Mouse (Mus musculus) kidney, postnatal 4 days (tissue): ENCODE data around the gene Cpped1.
A peak's percentile ranks its signal among the peaks of the same experiment; 100 is the strongest.

ENCODE experiments used
- DNase-seq, 2 experiments: peaks; one replicate each; pipeline ENCODE4 v3.0.0; 2021; ENCODE audit warnings: mixed read lengths in 2 of 2

Cpped1 gene

DNA sequence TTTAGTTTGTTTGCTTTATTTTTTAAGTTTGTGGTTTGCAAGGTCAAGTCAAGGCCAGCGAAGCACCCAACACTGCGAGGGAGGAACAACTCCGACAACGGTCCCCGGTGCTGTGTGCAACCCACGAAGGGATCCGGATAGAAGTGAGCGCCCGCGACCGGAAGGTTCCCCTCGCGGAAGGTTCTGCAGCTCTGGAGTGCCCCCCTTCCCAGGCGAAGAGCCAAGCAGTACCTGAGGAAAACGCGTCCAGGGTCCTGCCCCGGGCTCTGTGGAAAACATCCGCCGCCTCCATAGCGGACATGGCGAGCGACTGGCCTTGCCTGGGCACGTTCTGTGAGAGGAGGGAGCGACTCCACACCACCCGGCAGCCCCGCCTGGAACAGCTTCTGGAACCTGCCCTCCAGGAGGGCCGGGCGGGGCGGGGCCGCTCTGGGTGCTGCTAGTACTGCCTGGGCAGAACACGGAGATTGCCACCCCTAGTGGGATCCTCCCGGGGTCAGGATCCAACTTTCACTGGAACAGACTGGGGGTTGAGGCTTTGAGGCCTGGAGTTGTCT is at the start of gene Cpped1:
Cpped1 (minus strand) TSS at position 411 of the 557 bp plus-strand sequence.
- DNase-seq: peak; percentile 90 to 94

GRCm38 (mm10) chr16:11940477-11940876 is 31.2 kb upstream of the Cpped1 start:
- peak; percentile 61 to 63 for DNase-seq

DNA sequence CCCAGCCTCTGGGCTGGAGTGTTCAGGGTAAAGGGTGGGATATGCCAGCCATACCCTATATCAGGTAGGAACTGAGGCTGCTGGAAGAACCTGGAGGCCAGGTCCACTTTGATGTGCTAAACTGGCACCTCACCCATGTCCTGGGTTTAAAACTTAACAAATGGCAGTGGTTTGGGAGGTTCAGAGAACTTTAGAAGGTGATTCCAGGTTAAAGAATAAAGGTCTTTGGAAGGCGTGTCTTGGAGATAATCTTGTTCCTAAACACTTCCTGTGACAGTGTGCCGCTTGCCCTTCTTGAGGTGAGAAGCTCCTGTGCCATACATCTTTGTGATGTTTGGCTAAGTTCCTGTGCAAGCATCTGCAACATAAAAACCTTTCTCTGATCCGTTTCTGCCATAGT is 1.6 kb upstream of the Cpped1 start:
- DNase-seq: no peak

DNA sequence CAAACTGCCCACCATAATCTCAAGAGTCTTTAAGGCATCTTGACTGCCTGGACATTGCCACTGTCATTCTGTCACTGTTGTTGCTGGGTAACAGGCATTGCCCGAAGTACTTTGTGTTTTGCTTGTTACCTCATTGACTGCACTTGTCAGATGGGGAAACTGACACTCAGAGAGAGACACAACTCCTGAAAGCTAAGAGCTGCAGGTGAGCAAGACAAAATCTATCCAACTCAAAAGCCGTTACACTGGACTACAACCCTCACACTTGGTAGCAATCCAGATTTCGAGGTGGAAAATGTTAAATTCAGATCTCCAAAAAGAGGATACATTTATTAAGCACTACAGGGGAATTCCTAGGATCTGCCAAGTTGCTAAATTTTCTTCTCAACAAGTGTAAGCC is 572 bp upstream of the Cpped1 start:
- DNase-seq: no peak

- DNase-seq: no peak
Measured at GRCm38 (mm10) chr16:11908461-11909014, 707 bp downstream of the Cpped1 start.

- DNase-seq: no peak
Measured at GRCm38 (mm10) chr16:11907816-11908215, 1.4 kb downstream of the Cpped1 start.

DNA sequence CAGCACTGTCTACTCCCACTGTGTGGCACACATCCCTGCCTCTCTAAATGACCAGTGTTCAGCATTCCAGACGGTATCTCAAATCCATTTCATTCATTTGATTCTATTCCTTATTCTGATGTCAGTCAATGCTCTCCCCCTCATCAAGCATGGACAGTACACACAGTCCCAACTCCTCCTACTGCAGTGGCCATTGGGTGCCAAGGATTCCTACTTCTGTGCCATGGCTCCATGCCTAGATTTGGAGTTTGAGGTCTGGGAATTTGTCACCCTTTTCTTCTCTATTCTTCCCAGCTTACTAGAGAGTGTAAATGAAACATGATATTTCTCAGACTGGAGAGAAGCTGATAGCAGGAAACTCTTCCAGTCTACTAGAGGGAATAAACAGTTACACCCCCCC is 2.3 kb downstream of the Cpped1 start:
- DNase-seq: no peak

- no peak for DNase-seq
Measured at GRCm38 (mm10) chr16:11905216-11905615, 4.0 kb downstream of the Cpped1 start.

DNA sequence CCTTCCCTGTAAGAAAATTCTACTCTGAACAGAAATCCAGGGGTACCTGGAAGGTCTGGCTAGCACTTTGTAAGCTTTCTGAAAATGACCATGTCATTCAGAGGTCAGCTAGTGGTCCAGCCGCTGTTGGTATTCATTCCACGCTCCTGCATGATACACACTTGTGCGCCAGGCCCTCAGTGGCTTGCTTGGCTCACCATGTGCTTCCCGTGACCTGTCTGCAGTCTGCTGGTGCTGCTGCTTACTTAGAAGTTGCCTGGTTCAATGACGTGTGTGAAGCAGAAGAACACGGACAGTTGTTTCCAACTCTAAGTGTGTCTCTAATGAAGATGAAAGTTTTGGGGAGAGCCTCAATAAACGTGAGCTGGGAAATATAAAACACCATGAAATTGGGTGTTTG is 7.2 kb downstream of the Cpped1 start:
- no peak for DNase-seq

GRCm38 (mm10) chr16:11900341-11900740 is 8.9 kb downstream of the Cpped1 start:
- no peak for DNase-seq

DNA sequence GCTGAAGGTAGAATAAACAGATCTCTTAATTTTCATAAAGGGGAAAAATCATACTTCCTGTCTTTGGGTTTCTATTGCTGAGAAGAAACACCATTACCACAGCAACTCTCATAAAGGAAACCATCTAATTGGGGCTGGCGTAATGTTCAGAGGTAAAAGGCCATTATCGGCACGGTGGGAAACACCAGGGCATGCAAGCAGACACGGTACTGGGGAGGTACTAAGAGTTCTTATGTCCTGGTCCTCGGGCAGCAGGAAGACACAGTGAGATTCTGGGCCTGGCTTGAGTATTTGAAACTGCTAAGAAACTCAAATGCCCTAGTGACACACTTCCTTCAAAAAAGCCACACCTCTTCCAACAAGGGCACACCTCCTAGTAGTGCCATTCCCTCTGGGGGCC is 12.8 kb downstream of the Cpped1 start:
- DNase-seq: no peak

DNA sequence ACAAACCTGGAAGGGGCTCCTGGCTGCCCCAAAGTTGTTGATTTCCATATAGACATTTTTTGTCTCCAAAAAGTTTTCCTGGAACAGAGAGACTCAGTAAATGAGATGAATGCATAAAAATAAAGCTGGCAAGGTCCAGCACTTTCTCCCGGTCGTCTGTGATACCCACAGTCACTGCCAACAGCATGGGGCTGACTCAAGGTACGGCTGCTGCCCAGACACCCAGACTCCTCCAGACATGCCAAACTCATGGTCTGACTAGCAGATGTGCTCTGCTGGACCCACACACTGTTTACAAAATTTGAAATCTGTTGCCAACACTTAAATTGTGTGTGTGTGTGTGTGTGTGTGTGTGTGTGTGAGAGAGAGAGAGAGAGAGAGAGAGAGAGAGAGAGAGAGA is 14.4 kb downstream of the Cpped1 start:
- DNase-seq: no peak

- DNase-seq: no peak
Measured at GRCm38 (mm10) chr16:11890186-11890585, 19.1 kb downstream of the Cpped1 start.

- no peak for DNase-seq
Measured at GRCm38 (mm10) chr16:11889741-11890140, 19.5 kb downstream of the Cpped1 start.

DNA sequence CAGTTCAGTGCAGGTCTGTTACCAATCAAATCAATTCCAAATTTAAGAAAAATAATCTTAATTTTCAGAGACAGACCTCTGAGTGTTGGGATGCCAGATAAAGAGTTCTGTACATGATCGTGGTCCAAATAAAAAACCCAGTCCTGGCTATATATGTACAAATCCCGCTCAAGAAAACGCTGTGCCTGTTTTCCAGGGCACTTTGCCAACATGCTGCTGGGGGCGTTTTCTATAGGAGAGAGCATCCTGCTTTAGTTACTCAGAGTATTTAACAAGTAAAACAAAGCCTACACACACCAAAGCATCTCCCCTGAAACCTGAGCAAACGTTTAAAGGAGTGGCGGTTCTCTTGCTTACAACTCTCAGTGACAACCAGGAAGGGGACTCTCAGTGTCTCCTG is 27.4 kb downstream of the Cpped1 start:
- no peak for DNase-seq

GRCm38 (mm10) chr16:11880461-11880860 is 28.8 kb downstream of the Cpped1 start:
- no peak for DNase-seq

GRCm38 (mm10) chr16:11879196-11879595 is 30.0 kb downstream of the Cpped1 start:
- DNase-seq: no peak

GRCm38 (mm10) chr16:11875227-11875626 is 34.0 kb downstream of the Cpped1 start:
- no peak for DNase-seq

DNA sequence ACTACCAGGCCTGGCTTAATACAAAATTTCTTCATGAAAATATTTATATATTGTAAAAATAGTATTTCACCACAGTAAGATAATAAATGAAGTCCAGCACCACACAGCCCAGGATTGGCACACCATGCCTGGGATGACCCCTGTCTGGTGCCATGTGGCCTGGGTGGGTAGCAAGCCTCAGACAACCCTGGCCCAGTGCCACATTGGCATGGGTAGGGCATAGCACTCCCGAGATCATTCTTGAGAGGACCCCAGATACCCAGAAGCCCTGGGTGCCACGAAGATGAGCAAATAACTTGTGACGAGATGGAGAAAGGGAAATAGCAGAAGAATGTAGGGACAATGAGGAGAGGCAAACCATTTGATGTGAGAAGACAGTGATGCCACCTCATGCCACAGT is 36.0 kb downstream of the Cpped1 start:
- no peak for DNase-seq

DNA sequence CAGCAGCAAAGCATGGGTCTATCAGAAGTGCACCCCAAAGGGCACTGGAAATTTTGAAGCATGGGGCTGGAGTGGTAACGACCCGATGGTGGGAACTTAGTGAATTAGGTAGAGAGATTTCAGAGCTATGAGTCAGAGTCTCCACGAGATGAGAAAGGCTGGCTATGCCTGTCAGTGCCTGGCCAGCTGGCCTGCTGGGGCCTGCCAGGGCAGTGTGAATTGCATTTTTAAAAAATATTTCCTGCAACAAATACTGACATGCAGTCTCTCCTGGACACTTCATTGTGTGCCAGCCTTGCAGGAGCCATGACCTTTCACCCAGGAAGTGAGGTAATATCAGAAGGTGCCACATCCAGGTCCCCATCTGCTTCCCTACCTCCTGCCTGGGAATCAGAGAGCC is 40.8 kb downstream of the Cpped1 start:
- DNase-seq: no peak

DNA sequence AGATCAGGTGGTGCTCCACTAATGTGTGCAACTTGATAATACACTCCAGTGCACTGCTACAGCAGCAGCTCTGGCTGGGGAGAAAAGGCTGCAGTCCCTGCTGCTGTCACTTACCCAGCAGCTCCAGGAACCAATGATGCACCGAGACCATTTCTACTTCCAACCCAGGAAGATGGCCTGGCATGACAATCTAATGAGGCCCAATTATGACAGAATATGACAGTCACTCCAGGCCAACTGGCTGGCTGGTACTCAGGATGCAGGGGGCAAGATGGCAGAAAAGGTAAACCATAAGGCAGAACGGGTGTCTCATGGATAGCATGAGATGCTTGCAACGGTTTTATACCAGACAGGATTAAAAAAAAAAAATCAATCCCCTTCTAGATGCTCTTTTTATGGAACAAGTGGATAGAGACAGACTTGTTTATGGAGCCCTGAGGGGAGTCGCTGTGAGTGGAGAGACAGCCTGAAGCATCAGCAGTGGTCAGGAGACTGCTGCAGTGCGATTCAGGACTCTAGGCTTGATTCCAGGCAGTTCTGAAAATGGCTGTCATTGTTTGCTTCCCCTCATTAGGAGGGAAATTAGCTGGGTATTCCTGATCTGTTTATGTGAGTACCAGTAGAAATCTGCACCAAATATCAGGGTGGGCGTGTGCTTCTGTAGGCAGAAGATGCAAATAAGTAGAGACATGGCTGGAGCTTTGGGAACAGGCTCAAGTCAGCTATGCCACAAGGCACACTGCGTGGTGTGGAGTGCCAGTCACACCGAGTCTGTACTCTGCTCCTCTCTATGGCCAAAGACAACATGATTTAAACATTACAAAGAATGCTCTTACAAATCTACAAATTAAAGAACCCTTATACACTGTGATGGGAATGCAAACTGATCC is 56.3 kb downstream of the Cpped1 start:
- DNase-seq: no peak

DNA sequence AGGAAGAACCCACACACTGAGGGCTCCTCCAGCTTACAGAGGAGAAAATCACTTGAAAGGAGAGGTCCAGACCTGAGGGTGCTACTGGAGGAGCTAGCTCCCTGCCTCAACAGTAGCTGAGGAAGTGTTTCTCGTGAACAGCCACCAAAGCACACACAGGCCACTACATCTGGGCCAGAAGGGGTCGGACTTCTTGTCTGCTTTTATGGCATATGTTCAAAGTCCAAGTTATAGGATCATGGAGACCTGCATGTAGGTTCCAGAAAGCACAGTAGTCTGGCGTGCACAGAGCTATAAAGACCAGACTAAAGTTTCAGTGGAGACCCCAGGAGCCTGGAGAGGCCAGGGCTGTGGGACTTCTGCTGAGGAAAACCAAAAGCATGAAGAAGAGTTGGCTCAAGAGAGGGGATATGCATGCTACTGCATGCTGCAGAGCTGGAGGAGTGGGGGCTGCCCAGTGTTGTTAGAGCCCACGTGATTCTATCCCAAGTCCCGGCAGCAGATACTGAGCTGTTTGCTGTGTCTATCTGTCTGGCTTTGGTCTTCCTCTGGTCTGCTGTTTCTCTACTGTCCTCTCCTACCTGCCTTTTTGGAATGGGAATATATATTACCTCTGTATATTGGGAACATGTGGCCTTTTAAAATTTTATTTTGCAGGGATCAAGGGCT is 60.1 kb downstream of the Cpped1 start:
- DNase-seq: no peak

GRCm38 (mm10) chr16:11845309-11845708 is 63.9 kb downstream of the Cpped1 start:
- no peak for DNase-seq

DNA sequence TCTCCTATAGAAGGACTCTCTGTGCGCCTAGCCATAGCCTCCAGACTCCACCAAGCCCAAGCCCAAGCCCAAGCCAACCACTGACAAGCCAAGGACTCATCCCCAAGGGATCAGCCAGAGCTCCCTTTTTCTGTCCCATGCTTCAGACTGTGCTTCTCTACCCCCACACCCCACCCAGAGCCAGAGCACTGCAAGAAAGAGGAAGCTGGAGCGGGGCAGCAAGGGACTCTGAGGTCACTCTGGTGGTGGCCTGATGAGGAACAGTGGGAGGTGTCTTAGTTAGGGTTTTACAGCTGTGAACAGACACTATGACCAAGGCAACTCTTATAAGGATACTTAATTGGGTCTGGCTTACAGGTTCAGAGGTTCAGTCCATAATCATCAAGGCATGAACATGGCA is 65.8 kb downstream of the Cpped1 start:
- no peak for DNase-seq
